Mouse (Mus musculus): Measurements from ENCODE around the gene Crlf3. TPM values are rescaled to one million over a fixed set of nuclear protein-coding genes. Genes with fewer than 3 reads are reported as not detected.
"Not testable (repeated sequence)": the region's sequence is repeated elsewhere in the genome, so short reads cannot be mapped to it uniquely, and the experiment has no call there.

Crlf3 gene
- polyA plus RNA-seq, 1 experiment from 2014 or later, result 22.6 TPM

- ATAC-seq (ENCODE audit: low FRiP score, low read depth), result no peak
- no peaks in the 10 kb centered on the region for H3K9me3 ChIP-seq
Observed at GRCm38 (mm10) chr11:80054659-80055058, 26.1 kb downstream of the Crlf3 start.

GRCm38 (mm10) chr11:80053171-80053570 is 27.6 kb downstream of the Crlf3 start:
- H3K9ac ChIP-seq (replicated peaks), result no peak overlapping the region
- H3K4me1 ChIP-seq, result no peaks in the 10 kb centered on the region
- H3K9me3 ChIP-seq, result no peaks in the 10 kb centered on the region
- no peak overlapping the region for H3K4me3 ChIP-seq
- H3K27me3 ChIP-seq, result no peaks in the 10 kb centered on the region
- H3K4me2 ChIP-seq (replicated peaks), result no peak overlapping the region
- H3K36me3 ChIP-seq, result peaks cover 26% of the 10 kb centered on the region
- ATAC-seq (ENCODE audit: low FRiP score, low read depth), result no peak
- H3K27ac ChIP-seq (replicated peaks), result no peak overlapping the region
- WGBS, result 89% methylated on average over 5 of the region's 5 CpGs

More at GRCm38 (mm10) chr11:80054659-80055058, 26.1 kb downstream of the Crlf3 start:
- no peak overlapping the region for H3K4me2 ChIP-seq (replicated peaks)
- H3K27me3 ChIP-seq, result no peaks in the 10 kb centered on the region
- no peak overlapping the region for H3K9ac ChIP-seq (replicated peaks)
- H3K4me1 ChIP-seq, result no peaks in the 10 kb centered on the region
- 87% methylated on average over 4 of the region's 4 CpGs for WGBS
- no peak overlapping the region for H3K27ac ChIP-seq (replicated peaks)
- H3K4me3 ChIP-seq, result no peak overlapping the region
- peaks cover 29% of the 10 kb centered on the region for H3K36me3 ChIP-seq

GRCm38 (mm10) chr11:80052456-80052855 is 28.3 kb downstream of the Crlf3 start:
- no peaks in the 10 kb centered on the region for H3K9me3 ChIP-seq
- H3K27me3 ChIP-seq, result no peaks in the 10 kb centered on the region
- WGBS, result 85% methylated on average over 7 of the region's 7 CpGs
- no peak overlapping the region for H3K4me2 ChIP-seq (replicated peaks)
- no peak for ATAC-seq (ENCODE audit: low FRiP score, low read depth)
- no peak overlapping the region for H3K27ac ChIP-seq (replicated peaks)
- H3K9ac ChIP-seq (replicated peaks), result no peak overlapping the region
- no peaks in the 10 kb centered on the region for H3K4me1 ChIP-seq
- H3K36me3 ChIP-seq, result peaks cover 25% of the 10 kb centered on the region
- no peak overlapping the region for H3K4me3 ChIP-seq

GRCm38 (mm10) chr11:80050088-80050487 is 30.7 kb downstream of the Crlf3 start:
- no peaks in the 10 kb centered on the region for H3K4me1 ChIP-seq
- H3K27me3 ChIP-seq, result no peaks in the 10 kb centered on the region
- ATAC-seq (ENCODE audit: low FRiP score, low read depth), result no peak
- no peak overlapping the region for H3K4me2 ChIP-seq (replicated peaks)
- no peak overlapping the region for H3K4me3 ChIP-seq
- 80% methylated on average over 2 of the region's 2 CpGs for WGBS
- H3K9ac ChIP-seq (replicated peaks), result no peak overlapping the region
- H3K27ac ChIP-seq (replicated peaks), result no peak overlapping the region
- no peaks in the 10 kb centered on the region for H3K9me3 ChIP-seq
- peaks cover 20% of the 10 kb centered on the region for H3K36me3 ChIP-seq

- H3K27me3 ChIP-seq, result no peaks in the 10 kb centered on the region
- WGBS, result 91% methylated on average over 7 of the region's 7 CpGs
- H3K27ac ChIP-seq (replicated peaks), result no peak overlapping the region
- H3K36me3 ChIP-seq, result peaks cover 7% of the 10 kb centered on the region
- no peaks in the 10 kb centered on the region for H3K4me1 ChIP-seq
- H3K9ac ChIP-seq (replicated peaks), result no peak overlapping the region
- no peak overlapping the region for H3K4me2 ChIP-seq (replicated peaks)
- H3K9me3 ChIP-seq, result no peaks in the 10 kb centered on the region
- no peak overlapping the region for H3K4me3 ChIP-seq
- no peak for ATAC-seq (ENCODE audit: low FRiP score, low read depth)
Observed at GRCm38 (mm10) chr11:80046856-80047255, 33.9 kb downstream of the Crlf3 start.

GRCm38 (mm10) chr11:80043419-80043817 is 37.4 kb downstream of the Crlf3 start:
- ATAC-seq (ENCODE audit: low FRiP score, low read depth), result no peak
- Histone ChIP-seq H3K4me2 (replicated peaks) (no peak overlapping the region), H3K9me3 (no peaks in the 10 kb centered on the region)

GRCm38 (mm10) chr11:80042615-80043418 is 38.0 kb downstream of the Crlf3 start:
- WGBS, result 55% methylated on average over 10 of the region's 10 CpGs
- Histone ChIP-seq H3K4me2 (replicated peaks) (no peak overlapping the region), H3K27me3 (no peaks in the 10 kb centered on the region), H3K36me3 (no peaks in the 10 kb centered on the region), H3K9me3 (no peaks in the 10 kb centered on the region), H3K9ac (replicated peaks) (no peak overlapping the region), H3K4me1 (no peaks in the 10 kb centered on the region), H3K4me3 (no peak overlapping the region), H3K27ac (replicated peaks) (no peak overlapping the region)
- ATAC-seq (ENCODE audit: low FRiP score, low read depth), result no peak

More at GRCm38 (mm10) chr11:80043419-80043817, 37.4 kb downstream of the Crlf3 start:
- H3K4me3 ChIP-seq, result no peak overlapping the region
- WGBS, result 91% methylated on average over 8 of the region's 8 CpGs
- no peaks in the 10 kb centered on the region for H3K27me3 ChIP-seq
- H3K27ac ChIP-seq (replicated peaks), result no peak overlapping the region
- H3K36me3 ChIP-seq, result peaks cover 4% of the 10 kb centered on the region
- H3K9ac ChIP-seq (replicated peaks), result no peak overlapping the region
- no peaks in the 10 kb centered on the region for H3K4me1 ChIP-seq

GRCm38 (mm10) chr11:80037495-80037894 is 43.3 kb downstream of the Crlf3 start:
- Histone ChIP-seq H3K4me1 (no peaks in the 10 kb centered on the region), H3K4me2 (replicated peaks) (no peak overlapping the region), H3K4me3 (no peak overlapping the region), H3K27me3 (no peaks in the 10 kb centered on the region), H3K27ac (replicated peaks) (no peak overlapping the region), H3K36me3 (peaks cover 23% of the 10 kb centered on the region), H3K9ac (replicated peaks) (no peak overlapping the region), H3K9me3 (no peaks in the 10 kb centered on the region)
- no peak for ATAC-seq (ENCODE audit: low FRiP score, low read depth)
- 75% methylated on average over 8 of the region's 8 CpGs for WGBS

GRCm38 (mm10) chr11:80021306-80021705 is 59.5 kb downstream of the Crlf3 start:
- ATAC-seq (ENCODE audit: low FRiP score, low read depth), result no peak
- Histone ChIP-seq H3K4me2 (replicated peaks) (no peak overlapping the region), H3K27ac (replicated peaks) (no peak overlapping the region), H3K4me3 (no peak overlapping the region), H3K9ac (replicated peaks) (no peak overlapping the region), H3K4me1 (no peaks in the 10 kb centered on the region), H3K27me3 (no peaks in the 10 kb centered on the region), H3K9me3 (no peaks in the 10 kb centered on the region), H3K36me3 (peaks cover 76% of the 10 kb centered on the region)
- WGBS, result 92% methylated on average over 4 of the region's 4 CpGs

GRCm38 (mm10) chr11:80019792-80020191 is 61.0 kb downstream of the Crlf3 start:
- Histone ChIP-seq H3K27me3 (no peaks in the 10 kb centered on the region), H3K9ac (replicated peaks) (no peak overlapping the region), H3K4me2 (replicated peaks) (no peak overlapping the region), H3K9me3 (no peaks in the 10 kb centered on the region), H3K4me3 (no peak overlapping the region), H3K4me1 (no peaks in the 10 kb centered on the region), H3K27ac (replicated peaks) (no peak overlapping the region), H3K36me3 (peaks cover 76% of the 10 kb centered on the region)
- ATAC-seq (ENCODE audit: low FRiP score, low read depth), result no peak
- 88% methylated on average over 1 of the region's 1 CpGs for WGBS

GRCm38 (mm10) chr11:80016533-80016932 is 64.3 kb downstream of the Crlf3 start:
- ATAC-seq (ENCODE audit: low FRiP score, low read depth); H3K4me1 ChIP-seq; H3K4me2 ChIP-seq (replicated peaks); H3K9me3 ChIP-seq; H3K4me3 ChIP-seq; H3K27ac ChIP-seq (replicated peaks); H3K27me3 ChIP-seq; H3K9ac ChIP-seq (replicated peaks): not testable (repeated sequence)
- WGBS, result 91% methylated on average over 5 of the region's 5 CpGs
- H3K36me3 ChIP-seq, result peaks cover 71% of the 10 kb centered on the region
